Mouse (Mus musculus): ENCODE measurements around the gene Gm3468. TPM values are rescaled to one million over a fixed set of nuclear protein-coding genes. Genes with fewer than 3 reads are reported as not detected.
"Not testable (repeated sequence)": the region's sequence is repeated elsewhere in the genome, so short reads cannot be mapped to it uniquely, and the experiment has no call there.

Gm3468 gene
- polyA plus RNA-seq (2015; fragmentation: Nextera tagmentation; extraction: Ambion mirVana) = 1.6 and 1.9 TPM in 2 replicates

- ATAC-seq (ENCODE audit: insufficient read depth, low FRiP score, low read depth) = not testable (repeated sequence)
- WGBS = under 1% methylated on average over 35 of the region's 51 CpGs
Observed at GRCm38 (mm10) chr14:6108272-6108925, at the start of gene Gm3468. Gene Gm3468 (minus strand): TSS chr14:6108665.

GRCm38 (mm10) chr14:6125707-6126106 lies 17.2 kb upstream of the Gm3468 start, which contains the start of gene Gm3476:
Gene Gm3476 (minus strand): TSS chr14:6125807.
- ATAC-seq (ENCODE audit: insufficient read depth, low FRiP score, low read depth); H3K9ac ChIP-seq: not testable (repeated sequence)

More at GRCm38 (mm10) chr14:6108272-6108925, at the start of gene Gm3468:
- H3K36me3 ChIP-seq; H3K9ac ChIP-seq; H3K4me1 ChIP-seq; H3K27ac ChIP-seq; H3K9me3 ChIP-seq; H3K27me3 ChIP-seq (replicated peaks): not testable (repeated sequence)
- peak within 1 kb of the TSS; percentile 47 for H3K4me2 ChIP-seq
- H3K4me3 ChIP-seq (replicated peaks) = peak within 1 kb of the TSS; percentile 36

GRCm38 (mm10) chr14:6107500-6107899 lies 965 bp downstream of the Gm3468 start:
- not testable (repeated sequence) for H3K27ac ChIP-seq; H3K4me1 ChIP-seq; H3K27me3 ChIP-seq (replicated peaks); H3K9ac ChIP-seq; H3K36me3 ChIP-seq; H3K9me3 ChIP-seq; ATAC-seq (ENCODE audit: insufficient read depth, low FRiP score, low read depth)
- WGBS = 5% methylated on average over 9 of the region's 9 CpGs
- Histone ChIP-seq H3K4me3 (replicated peaks) (peak overlapping the region; percentile 36), H3K4me2 (peak overlapping the region; percentile 47)

More at GRCm38 (mm10) chr14:6125707-6126106, 17.2 kb upstream of the Gm3468 start, which contains the start of gene Gm3476:
- not testable (repeated sequence) for H3K4me1 ChIP-seq; H3K4me2 ChIP-seq; H3K4me3 ChIP-seq (replicated peaks); H3K27ac ChIP-seq; H3K9me3 ChIP-seq; H3K36me3 ChIP-seq; H3K27me3 ChIP-seq (replicated peaks)
- no CpG with 5 or more reads among the region's 1 CpGs for WGBS

- not testable (repeated sequence) for H3K9ac ChIP-seq; H3K4me1 ChIP-seq; H3K27ac ChIP-seq; H3K36me3 ChIP-seq; H3K9me3 ChIP-seq; H3K27me3 ChIP-seq (replicated peaks); H3K4me3 ChIP-seq (replicated peaks); H3K4me2 ChIP-seq; ATAC-seq (ENCODE audit: insufficient read depth, low FRiP score, low read depth)
- 91% methylated on average over 3 of the region's 3 CpGs for WGBS
Observed at GRCm38 (mm10) chr14:6093842-6094241, 14.6 kb downstream of the Gm3468 start, which contains the start of gene Gm8206. Gene Gm8206 (minus strand): TSS chr14:6093942.

GRCm38 (mm10) chr14:6058167-6058566 lies 50.3 kb downstream of the Gm3468 start, which contains the start of gene Gm6337:
Gene Gm6337 (minus strand): TSS chr14:6058267.
- ATAC-seq (ENCODE audit: insufficient read depth, low FRiP score, low read depth); H3K4me2 ChIP-seq; H3K9ac ChIP-seq; H3K36me3 ChIP-seq; H3K9me3 ChIP-seq; H3K4me3 ChIP-seq (replicated peaks); H3K4me1 ChIP-seq; H3K27me3 ChIP-seq (replicated peaks); H3K27ac ChIP-seq: not testable (repeated sequence)
- WGBS = 88% methylated on average over 4 of the region's 4 CpGs

Other genes with a start within 250 kb of the Gm3468 start
- gene Gm8237, start 228.3 kb downstream of the Gm3468 start, polyA plus RNA-seq (2015; fragmentation: Nextera tagmentation; extraction: Ambion mirVana) = 0.36 TPM in 2 replicates
- 0.73 and 1.0 TPM in 2 replicates for gene Gm3248, start 146.9 kb downstream of the Gm3468 start, polyA plus RNA-seq (2015; fragmentation: Nextera tagmentation; extraction: Ambion mirVana)
- gene Gm3453, start 129.5 kb downstream of the Gm3468 start, polyA plus RNA-seq (2015; fragmentation: Nextera tagmentation; extraction: Ambion mirVana) = not detected in 2 replicates
- not detected in 2 replicates for gene Gm6337, start 50.4 kb downstream of the Gm3468 start, polyA plus RNA-seq (2015; fragmentation: Nextera tagmentation; extraction: Ambion mirVana)
- 1.2 and 1.5 TPM in 2 replicates for gene Gm8206, start 14.7 kb downstream of the Gm3468 start, polyA plus RNA-seq (2015; fragmentation: Nextera tagmentation; extraction: Ambion mirVana)
- gene Gm3476, start 17.1 kb upstream of the Gm3468 start, polyA plus RNA-seq (2015; fragmentation: Nextera tagmentation; extraction: Ambion mirVana) = not detected in 2 replicates
- not detected in 2 replicates for gene Gm21560, start 110.6 kb upstream of the Gm3468 start, polyA plus RNA-seq (2015; fragmentation: Nextera tagmentation; extraction: Ambion mirVana)
- gene Gm3411, start 178.6 kb upstream of the Gm3468 start, polyA plus RNA-seq (2015; fragmentation: Nextera tagmentation; extraction: Ambion mirVana) = 1.3 TPM in 2 replicates
- not detected in 2 replicates for gene Gm21103, start 196.2 kb upstream of the Gm3468 start, polyA plus RNA-seq (2015; fragmentation: Nextera tagmentation; extraction: Ambion mirVana)
- not detected in 2 replicates for gene Gm3618, start 235.0 kb upstream of the Gm3468 start, polyA plus RNA-seq (2015; fragmentation: Nextera tagmentation; extraction: Ambion mirVana)